In genomic region chr11:69063413-69064201, GRCm38 (mm10) we compare ENCODE assay signal across 7 mouse cellular contexts. TPM values are rescaled to one million over a fixed set of nuclear protein-coding genes. Genes with fewer than 3 reads are reported as not detected.
DNase-seq lines count a peak whose midpoint lies in the region; ATAC-seq lines count a peak whose summit lies in the region.

No protein-coding gene starts in this region.

- H3K27ac ChIP-seq in limb, embryonic 13.5 days = peak overlapping the region; percentile 85
- H3K27ac ChIP-seq in midbrain, embryonic 14.5 days (replicated peaks; ENCODE audit: low read depth, low read length) = peak overlapping the region; percentile 65; the same call in 1 of the 2 replicates

- 0 out of 2 replicates have a peak, but pooled peaks have one; percentile 12 for ATAC-seq in limb, embryonic 13.5 days (ENCODE audit: low FRiP score, low read depth)
- ATAC-seq in midbrain, embryonic 14.5 days (ENCODE audit: low FRiP score, low TSS enrichment) = peak; percentile 35; the same call in 1 of the 2 replicates

- H3K4me2 ChIP-seq in limb, embryonic 13.5 days (replicated peaks) = peak overlapping the region; percentile 95
- H3K4me2 ChIP-seq in midbrain, embryonic 14.5 days (ENCODE audit: low read length) = peak overlapping the region; percentile 94

- peak; percentile 89 for DNase-seq in NIH3T3 (ENCODE audit: low read depth)
- peak; percentile 74 for DNase-seq in cerebellum, adult 9-11 months
- DNase-seq in gastrocnemius, adult 18-20 months (ENCODE audit: low spot score) = peak; percentile 77
- DNase-seq in induced T-regulatory cell, adult 2 months (ENCODE audit: low read depth) = peak; percentile 90
- peak; percentile 87 for DNase-seq in midbrain, embryonic 14.5 days
- peak; percentile 75 to 83 for DNase-seq in spleen, postnatal 14 days (ENCODE audit: low spot score in 2 of 2)

- WGBS in limb, embryonic 13.5 days = under 1% methylated on average over 31 of the region's 31 CpGs
- under 1% methylated on average over 31 of the region's 31 CpGs for WGBS in midbrain, embryonic 14.5 days

- H3K27me3 ChIP-seq in limb, embryonic 13.5 days = no peaks in the 10 kb centered on the region
- H3K27me3 ChIP-seq in midbrain, embryonic 14.5 days (ENCODE audit: control insufficient read depth, insufficient read depth, low read length) = no peaks in the 10 kb centered on the region

- H3K9me3 ChIP-seq in limb, embryonic 13.5 days = no peaks in the 10 kb centered on the region
- H3K9me3 ChIP-seq in midbrain, embryonic 14.5 days (ENCODE audit: control insufficient read depth, low read length) = no peaks in the 10 kb centered on the region

- peaks cover 38% of the 10 kb centered on the region for H3K4me1 ChIP-seq in limb, embryonic 13.5 days
- H3K4me1 ChIP-seq in midbrain, embryonic 14.5 days (ENCODE audit: control insufficient read depth, insufficient read depth, low read length) = peaks cover 30% of the 10 kb centered on the region

- H3K36me3 ChIP-seq in limb, embryonic 13.5 days = no peaks in the 10 kb centered on the region
- H3K36me3 ChIP-seq in midbrain, embryonic 14.5 days (ENCODE audit: control insufficient read depth, insufficient read depth, low read length) = no peaks in the 10 kb centered on the region

- peak overlapping the region; percentile 90 for H3K4me3 ChIP-seq in limb, embryonic 13.5 days
- H3K4me3 ChIP-seq in midbrain, embryonic 14.5 days (replicated peaks; ENCODE audit: low read depth, low read length) = peak overlapping the region; percentile 67

- H3K9ac ChIP-seq in limb, embryonic 13.5 days = peak overlapping the region; percentile 78
- H3K9ac ChIP-seq in midbrain, embryonic 14.5 days (replicated peaks; ENCODE audit: low read length) = peak overlapping the region; percentile 71

RNA-seq across cellular contexts. Expression of gene Borcs6, which starts 4.1 kb away (rescaled TPM):
- total RNA-seq in gastrocnemius, adult 18-20 months (2021) = 10 to 100 TPM; 20.0 to 23.5 TPM
- polyA plus RNA-seq in limb, embryonic 13.5 days (2015; fragmentation: Nextera tagmentation; extraction: Ambion mirVana) = 9.5 and 9.6 TPM in 2 replicates
- polyA plus RNA-seq in midbrain, embryonic 14.5 days (2014; fragmentation: Nextera tagmentation; extraction: Ambion mirVana) = 17.3 and 20.1 TPM in 2 replicates

RNA-seq across cellular contexts. Expression of gene Tmem107, which starts 7.0 kb away (rescaled TPM):
- total RNA-seq in gastrocnemius, adult 18-20 months (2021) = 1 to 10 TPM; 3.5 to 3.7 TPM
- polyA plus RNA-seq in limb, embryonic 13.5 days (2015; fragmentation: Nextera tagmentation; extraction: Ambion mirVana) = 46.4 and 52.0 TPM in 2 replicates
- polyA plus RNA-seq in midbrain, embryonic 14.5 days (2014; fragmentation: Nextera tagmentation; extraction: Ambion mirVana) = 28.0 and 36.5 TPM in 2 replicates

RNA-seq across cellular contexts. Expression of gene Aurkb, which starts 18.2 kb away (rescaled TPM):
- total RNA-seq in gastrocnemius, adult 18-20 months (2021) = not detected
- polyA plus RNA-seq in limb, embryonic 13.5 days (2015; fragmentation: Nextera tagmentation; extraction: Ambion mirVana) = 140 and 141 TPM in 2 replicates
- polyA plus RNA-seq in midbrain, embryonic 14.5 days (2014; fragmentation: Nextera tagmentation; extraction: Ambion mirVana) = 14.6 and 29.6 TPM in 2 replicates

RNA-seq across cellular contexts. Expression of gene Vamp2, which starts 24.7 kb away (rescaled TPM):
- 10 to 100 TPM; 37.4 to 39.3 TPM for total RNA-seq in gastrocnemius, adult 18-20 months (2021)
- polyA plus RNA-seq in limb, embryonic 13.5 days (2015; fragmentation: Nextera tagmentation; extraction: Ambion mirVana) = 82.8 and 88.6 TPM in 2 replicates
- polyA plus RNA-seq in midbrain, embryonic 14.5 days (2014; fragmentation: Nextera tagmentation; extraction: Ambion mirVana) = 258 and 260 TPM in 2 replicates

RNA-seq across cellular contexts. Expression of gene Per1, which starts 31.4 kb away (rescaled TPM):
- 10 to 100 TPM; 41.9 to 72.2 TPM for total RNA-seq in gastrocnemius, adult 18-20 months (2021)
- 9.3 and 12.0 TPM in 2 replicates for polyA plus RNA-seq in limb, embryonic 13.5 days (2015; fragmentation: Nextera tagmentation; extraction: Ambion mirVana)
- 9.3 and 13.1 TPM in 2 replicates for polyA plus RNA-seq in midbrain, embryonic 14.5 days (2014; fragmentation: Nextera tagmentation; extraction: Ambion mirVana)

Comparison
In these comparisons a context has a peak if more than half of its experiments do, and no peak if none do; other contexts are left out.
1. Peak in every context shown above with its lines: DNase-seq, ATAC-seq, H3K4me3 ChIP-seq and H3K27ac ChIP-seq.